ENCODE assay signal across 17 mouse cellular contexts in the genomic region with DNA sequence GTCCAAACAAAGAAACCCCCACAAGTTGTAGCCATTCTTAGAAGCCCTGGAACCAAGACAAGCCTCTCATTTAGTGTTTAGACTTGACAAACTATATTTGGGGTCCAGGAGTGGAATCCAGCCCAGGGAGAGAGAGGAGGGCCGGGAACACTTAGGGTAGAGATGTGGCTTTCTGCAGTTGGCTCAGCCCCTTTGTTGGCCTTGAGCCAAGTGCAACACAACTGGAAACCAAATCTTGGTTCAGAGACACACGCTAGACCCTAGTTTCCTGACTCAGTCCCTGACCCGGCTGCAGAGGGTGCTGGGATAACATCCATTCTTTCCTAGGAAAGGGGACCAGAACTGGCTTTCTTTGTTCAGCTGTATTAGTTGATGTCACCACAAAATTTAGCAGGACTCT.
A peak's percentile ranks its signal among the peaks of the same experiment; 100 is the strongest.
DNase-seq lines count a peak whose midpoint lies in the region; ATAC-seq and TF ChIP-seq lines count a peak whose summit lies in the region.
"Had no signal": no experiment of that assay in that cellular context is flagged by ENCODE, and none has a peak within 500 bp of the region (broad histone marks: within the 10 kb centered on the region; RNA-seq: fewer than 3 reads in every experiment).

No protein-coding gene starts in this region.

- no peak for TF ChIP-seq POLR2A in kidney, adult 2 months (IDR thresholded peaks at IDR 0.05; ENCODE audit: low read depth, low read length)

- no peak for DNase-seq in kidney, adult 2 months
- peak; percentile 8 for DNase-seq in ovary, postnatal 14 days (ENCODE audit: low spot score)
- no peak for DNase-seq in ovary, postnatal 10 days (ENCODE audit: low spot score)
- DNase-seq in heart, postnatal 4 days, result peak; percentile 38
- no peak for DNase-seq in frontal cortex, postnatal 14 days (ENCODE audit: low spot score in 2 of 2)
- no peak for DNase-seq in layer of hippocampus, postnatal 14 days (ENCODE audit: low spot score in 2 of 2)
- DNase-seq: adrenal gland, postnatal 36 days; cerebellum, adult 2 months; spleen, adult 18-20 months had no signal

- no peak overlapping the region for H3K9ac ChIP-seq in kidney, embryonic 15.5 days
- H3K9ac ChIP-seq: embryonic facial prominence, embryonic 12.5 days; heart, embryonic 13.5 days; hindbrain, embryonic 15.5 days; liver, embryonic 12.5 days; midbrain, embryonic 12.5 days; stomach, embryonic 15.5 days had no signal

- no peaks in the 10 kb centered on the region for H3K36me3 ChIP-seq in kidney, embryonic 15.5 days
- no peaks in the 10 kb centered on the region for H3K36me3 ChIP-seq in kidney, adult 2 months (ENCODE audit: control insufficient read depth, insufficient read depth, low read length)
- H3K36me3 ChIP-seq: embryonic facial prominence, embryonic 12.5 days; heart, embryonic 13.5 days; hindbrain, embryonic 15.5 days; liver, embryonic 12.5 days; midbrain, embryonic 12.5 days; stomach, embryonic 15.5 days had no signal

- no peak for TF ChIP-seq CTCF in kidney, adult 2 months (conservative IDR thresholded peaks at IDR 0.05; ENCODE audit: insufficient read depth, insufficient read length, low read depth, low read length)

- H3K27ac ChIP-seq in kidney, embryonic 15.5 days, result peak overlapping the region; percentile 48; the same call in 1 of the 2 replicates
- no peak overlapping the region for H3K27ac ChIP-seq in kidney, adult 2 months (ENCODE audit: insufficient read depth, low read depth, low read length)
- H3K27ac ChIP-seq: embryonic facial prominence, embryonic 12.5 days; heart, embryonic 13.5 days; hindbrain, embryonic 15.5 days; liver, embryonic 12.5 days; midbrain, embryonic 12.5 days; stomach, embryonic 15.5 days had no signal

- no peaks in the 10 kb centered on the region for H3K27me3 ChIP-seq in kidney, embryonic 15.5 days
- no peaks in the 10 kb centered on the region for H3K27me3 ChIP-seq in kidney, adult 2 months (replicated peaks; ENCODE audit: control insufficient read depth, insufficient read depth, low read length)
- H3K27me3 ChIP-seq: embryonic facial prominence, embryonic 12.5 days; heart, embryonic 13.5 days; hindbrain, embryonic 15.5 days; liver, embryonic 12.5 days; midbrain, embryonic 12.5 days; stomach, embryonic 15.5 days had no signal

- H3K4me2 ChIP-seq in kidney, embryonic 15.5 days, result no peak overlapping the region
- H3K4me2 ChIP-seq: embryonic facial prominence, embryonic 12.5 days; heart, embryonic 13.5 days; hindbrain, embryonic 15.5 days; liver, embryonic 12.5 days; midbrain, embryonic 12.5 days; stomach, embryonic 15.5 days had no signal

- WGBS in kidney, embryonic 15.5 days, result 35% methylated on average over 3 of the region's 3 CpGs
- 49% methylated on average over 3 of the region's 3 CpGs for WGBS in kidney, adult 2 months

- peak; percentile 44; the same call in 1 of the 2 replicates for ATAC-seq in kidney, embryonic 15.5 days (replicated peaks; ENCODE audit: low FRiP score)
- ATAC-seq: intestine, embryonic 16.5 days; liver, embryonic 12.5 days had no signal

- H3K9me3 ChIP-seq in kidney, embryonic 15.5 days (replicated peaks), result no peaks in the 10 kb centered on the region
- H3K9me3 ChIP-seq: embryonic facial prominence, embryonic 12.5 days; heart, embryonic 13.5 days; hindbrain, embryonic 15.5 days; liver, embryonic 12.5 days; stomach, embryonic 15.5 days had no signal

- H3K4me3 ChIP-seq in kidney, embryonic 15.5 days (replicated peaks), result no peak overlapping the region
- no peak overlapping the region for H3K4me3 ChIP-seq in kidney, adult 2 months (ENCODE audit: insufficient read depth, low read depth, low read length)
- H3K4me3 ChIP-seq: embryonic facial prominence, embryonic 12.5 days; heart, embryonic 13.5 days; hindbrain, embryonic 15.5 days; liver, embryonic 12.5 days; midbrain, embryonic 12.5 days; stomach, embryonic 15.5 days had no signal

- peaks cover 14% of the 10 kb centered on the region for H3K4me1 ChIP-seq in kidney, embryonic 15.5 days
- H3K4me1 ChIP-seq in kidney, adult 2 months (ENCODE audit: control insufficient read depth, insufficient read depth, low read length), result no peaks in the 10 kb centered on the region
- H3K4me1 ChIP-seq: liver, embryonic 12.5 days; stomach, embryonic 15.5 days had no signal

Comparison
In these comparisons a context has a peak if more than half of its experiments do, and no peak if none do; other contexts are left out.
1. DNase-seq: peak in ovary, postnatal 14 days (single experiment) and heart, postnatal 4 days (single experiment); none in kidney, adult 2 months (single experiment), ovary, postnatal 10 days (single experiment), frontal cortex, postnatal 14 days (0 of 2) and layer of hippocampus, postnatal 14 days (0 of 2).